Mouse (Mus musculus) forebrain, embryonic 15.5 days (tissue): ENCODE measurements at regions not wholly inside any gene's neighbourhood (a gene's known extent, or its start where the extent isn't known, plus 50 kb on each side); places are given as distances from the start of the nearest gene placed in this dataset.

Source experiments
- ATAC-seq: fragments of 200-750 bp; cut with Nextera tagmentation; replicated peaks from 2 replicates; pipeline ENCODE4 v1.8.0; 2017; ENCODE audit warnings: mild to moderate bottlenecking, moderate TSS enrichment, moderate library complexity
- H3K27ac ChIP-seq: fragments of 300-500 bp; sonication (generic); replicated peaks from 2 replicates; pipeline ENCODE4 v1.5.1; 2015; ENCODE audit warnings: mild to moderate bottlenecking, inconsistent platforms
- H3K27me3 ChIP-seq: fragments of 300-500 bp; sonication (generic); 2 replicates; pipeline ENCODE4 v1.6.1; 2015; ENCODE audit warnings: inconsistent platforms
- H3K36me3 ChIP-seq: fragments of 300-500 bp; sonication (generic); 2 replicates; pipeline ENCODE4 v1.6.1; 2015; ENCODE audit warnings: mild to moderate bottlenecking, inconsistent platforms
- H3K4me1 ChIP-seq: fragments of 300-500 bp; sonication (generic); 2 replicates; pipeline ENCODE4 v1.6.1; 2015; ENCODE audit warnings: inconsistent platforms
- H3K4me2 ChIP-seq: fragments of 300-500 bp; sonication (generic); replicated peaks from 2 replicates; pipeline ENCODE4 v1.6.1; 2015; ENCODE audit warnings: mild to moderate bottlenecking, inconsistent platforms
- H3K4me3 ChIP-seq: fragments of 300-500 bp; sonication (generic); 2 replicates; pipeline ENCODE4 v1.5.1; 2015; ENCODE audit warnings: mild to moderate bottlenecking, inconsistent platforms
- H3K9ac ChIP-seq: fragments of 300-500 bp; sonication (generic); replicated peaks from 2 replicates; pipeline ENCODE4 v1.6.1; 2015; ENCODE audit warnings: mild to moderate bottlenecking, inconsistent platforms
- H3K9me3 ChIP-seq: fragments of 300-500 bp; sonication (generic); 2 replicates; pipeline ENCODE4 v1.6.1; 2016; ENCODE audit warnings: inconsistent platforms
- WGBS: fragments of 180-500 bp; shearing (Covaris S2); methylation state at CpG from one replicate; pipeline ENCODE4 v1.1.7; 2015; ENCODE audit warnings: mixed read lengths; 5-methylcytosine and 5-hydroxymethylcytosine counted together

DNA sequence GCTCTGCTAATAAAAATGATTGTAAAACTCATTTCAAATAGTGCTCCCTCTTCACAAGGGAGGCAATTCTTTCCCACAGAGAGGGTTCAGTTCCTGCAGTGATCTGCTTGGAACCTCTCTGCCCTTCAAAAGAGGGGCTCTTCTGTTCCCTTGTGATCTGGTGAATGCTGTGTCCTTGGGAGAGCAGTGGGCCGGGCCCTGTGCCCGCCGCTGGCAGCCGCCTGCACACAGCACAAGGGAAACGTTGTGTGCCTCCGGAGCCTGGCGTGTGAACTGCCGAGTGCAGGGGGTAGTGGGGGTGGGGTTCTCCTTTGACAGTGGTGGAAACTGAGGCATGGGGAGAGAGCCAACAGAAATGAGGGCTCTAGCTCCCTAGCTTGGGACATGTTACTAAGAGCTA, 54.4 kb upstream of the Csrp1 start:
- peaks cover 19% of the 10 kb centered on the region for H3K4me1 ChIP-seq
- no peaks in the 10 kb centered on the region for H3K9me3 ChIP-seq
- no peak overlapping the region for H3K9ac ChIP-seq
- no peak overlapping the region for H3K4me2 ChIP-seq
- no peaks in the 10 kb centered on the region for H3K27me3 ChIP-seq
- H3K4me3 ChIP-seq = no peak overlapping the region
- H3K27ac ChIP-seq = peak overlapping the region; percentile 4
- no peaks in the 10 kb centered on the region for H3K36me3 ChIP-seq
- WGBS = 28% methylated on average over 8 of the region's 8 CpGs
- ATAC-seq = no peak; the same call in 1 of the 2 replicates

DNA sequence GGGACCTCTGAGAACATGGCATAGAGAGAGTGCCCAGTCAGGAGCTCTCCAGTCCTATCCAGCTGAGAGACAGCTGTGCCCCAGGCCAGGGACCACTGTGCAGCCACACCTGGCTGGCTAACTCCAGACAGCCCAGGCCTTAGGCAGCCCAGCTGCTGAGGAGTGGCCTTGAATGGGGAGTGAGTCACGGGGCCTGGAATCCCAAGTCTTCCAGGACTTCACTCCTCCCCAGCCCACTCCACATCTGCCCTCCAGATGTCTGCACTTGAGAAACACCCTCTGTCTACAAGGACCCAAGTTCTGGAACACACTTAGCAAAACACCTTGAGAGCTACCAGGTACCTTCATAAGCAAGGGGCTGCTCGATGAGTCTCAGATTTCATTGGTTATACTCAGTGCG, 51.5 kb upstream of the Csrp1 start:
- H3K4me1 ChIP-seq = peaks cover 23% of the 10 kb centered on the region

DNA sequence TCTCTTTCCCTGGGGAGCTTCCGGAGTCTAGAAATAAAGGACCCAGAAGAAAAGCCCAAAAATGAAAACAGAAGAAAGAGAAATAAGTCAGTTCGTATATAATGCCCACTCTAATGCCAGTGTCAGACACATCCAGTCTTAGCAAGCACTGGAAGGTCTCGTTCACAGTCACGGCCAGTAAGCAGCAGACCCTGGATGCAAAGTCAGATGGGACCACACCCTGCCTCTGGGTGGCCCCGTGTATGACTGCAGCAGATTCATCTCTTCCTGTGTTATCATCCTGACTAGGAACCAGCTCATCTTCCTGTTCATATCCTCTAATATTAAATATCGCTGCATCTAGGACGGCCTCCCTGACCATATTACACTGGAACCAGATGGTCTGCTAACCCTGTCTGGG, 50.9 kb upstream of the Csrp1 start:
- no peak overlapping the region for H3K9ac ChIP-seq
- no peaks in the 10 kb centered on the region for H3K36me3 ChIP-seq
- no peak overlapping the region for H3K4me2 ChIP-seq
- no peaks in the 10 kb centered on the region for H3K9me3 ChIP-seq
- H3K4me3 ChIP-seq = no peak overlapping the region
- H3K4me1 ChIP-seq = peaks cover 23% of the 10 kb centered on the region
- 92% methylated on average over 7 of the region's 7 CpGs for WGBS
- no peaks in the 10 kb centered on the region for H3K27me3 ChIP-seq
- H3K27ac ChIP-seq = no peak overlapping the region
- ATAC-seq = no peak

More for the DNA sequence above, 51.5 kb upstream of the Csrp1 start:
- Histone ChIP-seq H3K9ac (no peak overlapping the region), H3K36me3 (no peaks in the 10 kb centered on the region), H3K27me3 (no peaks in the 10 kb centered on the region), H3K4me3 (no peak overlapping the region), H3K4me2 (no peak overlapping the region), H3K9me3 (no peaks in the 10 kb centered on the region), H3K27ac (no peak overlapping the region)
- WGBS = 93% methylated on average over 3 of the region's 3 CpGs
- ATAC-seq = no peak

DNA sequence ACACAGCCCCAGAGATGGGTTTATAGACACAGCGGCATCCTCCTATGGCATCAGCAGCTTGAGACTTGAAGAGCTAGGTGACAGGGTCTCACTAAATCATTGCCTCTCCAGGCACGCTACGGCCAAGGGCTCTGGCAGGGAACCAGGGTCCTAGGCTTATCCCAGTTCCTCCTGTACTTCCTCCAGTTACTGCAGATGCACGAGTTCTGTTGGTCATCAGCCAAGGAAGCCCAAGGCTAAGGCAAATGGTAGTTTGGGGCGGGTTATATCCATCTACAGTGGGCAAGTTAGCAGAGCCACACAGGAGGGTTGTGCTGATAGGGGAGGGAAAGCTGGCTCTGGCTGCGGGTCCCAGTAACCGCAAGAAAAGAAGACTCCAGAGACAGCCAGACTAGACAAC, 50.1 kb upstream of the Csrp1 start:
- WGBS = 68% methylated on average over 7 of the region's 7 CpGs
- Histone ChIP-seq H3K36me3 (no peaks in the 10 kb centered on the region), H3K4me1 (peaks cover 23% of the 10 kb centered on the region), H3K4me3 (no peak overlapping the region), H3K4me2 (no peak overlapping the region), H3K9me3 (no peaks in the 10 kb centered on the region), H3K9ac (no peak overlapping the region), H3K27me3 (no peaks in the 10 kb centered on the region), H3K27ac (peak overlapping the region; percentile 41; the same call in 1 of the 2 replicates)
- ATAC-seq = peak; percentile 38
